Mouse (Mus musculus): ENCODE results near the gene Mlf2.

DNA sequence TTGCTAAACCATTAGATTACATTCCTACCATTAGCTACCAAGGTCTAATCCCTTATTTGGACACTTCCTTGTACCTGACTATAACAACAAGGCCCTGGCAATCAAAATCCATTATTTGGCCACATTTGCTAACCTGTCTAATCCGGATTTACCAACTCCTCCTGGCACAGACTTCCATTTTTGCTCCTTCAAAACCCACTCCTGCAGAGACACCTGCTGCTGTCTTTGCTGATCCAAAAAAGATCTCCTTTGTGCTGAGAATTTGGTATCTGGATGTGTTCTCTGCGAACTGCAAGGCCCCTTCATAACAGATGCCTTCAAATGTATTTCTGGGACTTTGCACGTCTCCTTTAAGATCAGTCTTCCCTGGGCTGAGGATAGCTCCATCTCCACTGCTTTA, 12.3 kb downstream of the Mlf2 start:
- no peak for TF ChIP-seq TCF12 (IDR thresholded peaks at IDR 0.05; ENCODE audit: low read depth, low read length)
- no peak for TF ChIP-seq USF1 (IDR thresholded peaks at IDR 0.05; ENCODE audit: low read depth, low read length)
- TF ChIP-seq POLR2A (IDR thresholded peaks at IDR 0.05; ENCODE audit: low read depth, low read length): no peak
- TF ChIP-seq ETS1 (conservative IDR thresholded peaks at IDR 0.05; ENCODE audit: low read depth, low read length): no peak
- no peak for TF ChIP-seq HCFC1 (IDR thresholded peaks at IDR 0.05; ENCODE audit: low read depth, low read length)
- no peak for TF ChIP-seq ZC3H11A (IDR thresholded peaks at IDR 0.05; ENCODE audit: low read depth, low read length)
- no peak for TF ChIP-seq CHD2 (IDR thresholded peaks at IDR 0.05; ENCODE audit: low read length)
- no peak for TF ChIP-seq CTCF (conservative IDR thresholded peaks at IDR 0.05 in 1 of 2, IDR thresholded peaks at IDR 0.05 in 1 of 2; ENCODE audit: low read depth in 2 of 2, low read length in 2 of 2)
- TF ChIP-seq USF2 (conservative IDR thresholded peaks at IDR 0.05; ENCODE audit: low read depth, low read length): no peak
- no peak for TF ChIP-seq MYC (IDR thresholded peaks at IDR 0.05; ENCODE audit: low read depth, low read length)
- no peak for TF ChIP-seq IRF4 (IDR thresholded peaks at IDR 0.05; ENCODE audit: low read depth, low read length)
- TF ChIP-seq SIN3A (IDR thresholded peaks at IDR 0.05; ENCODE audit: low read length): no peak

Measured in CH12.LX (cell line).